Mouse (Mus musculus) heart, postnatal 10 days (tissue): ENCODE data around the gene Prss41. TPM values are rescaled to one million over a fixed set of nuclear protein-coding genes. Genes with fewer than 3 reads are reported as not detected.

Experiments
- DNase-seq, 2 experiments: peaks; one replicate each; pipeline ENCODE4 v3.0.0; 2021
- intact Hi-C: fragments of 180-260 bp; cut with DNase I; formaldehyde crosslinking; loops from one replicate; pipeline ENCODE4 v1.15.1; 2025
- total RNA-seq, 2 experiments: library from RNA; stranded (reverse); gene quantifications; 2 replicates each; pipeline ENCODE4 v1.2.3; 2021

The Prss41 gene
- total RNA-seq, 2 experiments from 2014 or later: not detected

DNA sequence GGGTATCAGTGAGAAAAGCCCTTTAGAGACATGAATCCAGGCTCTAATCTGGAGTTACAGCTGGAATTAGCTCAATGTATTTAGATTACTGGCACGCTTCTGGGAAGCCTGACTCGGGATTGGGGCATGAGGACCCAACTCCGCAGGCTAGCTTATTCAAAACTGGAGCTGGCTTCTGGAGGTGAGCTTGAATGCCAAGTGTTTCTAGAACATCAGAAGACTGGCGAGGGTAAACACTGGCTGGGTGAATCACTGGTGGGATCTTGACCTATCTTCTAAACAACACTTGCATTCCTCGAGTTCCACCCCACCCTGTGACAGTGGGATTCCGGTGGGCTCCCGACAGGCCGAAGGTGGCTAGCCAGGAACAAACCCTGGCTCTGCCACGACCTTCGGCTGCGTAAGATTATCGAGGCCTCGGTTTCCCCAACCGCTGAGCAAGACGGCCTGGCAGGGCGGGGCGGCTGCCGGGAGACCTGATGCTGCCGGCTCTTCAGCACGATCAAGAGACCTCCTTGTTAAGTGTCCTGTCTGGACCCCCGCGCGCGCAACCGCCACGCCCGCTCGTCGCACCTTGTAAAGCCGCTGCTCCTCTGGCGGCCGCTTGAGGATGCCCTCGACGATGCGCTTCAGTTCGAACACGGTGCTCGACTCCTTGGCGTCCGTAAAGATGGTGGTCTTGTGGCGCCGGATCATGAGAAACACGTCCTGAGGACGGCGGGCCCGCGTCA, 15.5 kb downstream of the Prss41 start:
- intact Hi-C loops: loop anchor here (1.0 to 2.0 kb wide), 2 partner anchors 24 to 58 kb away; partner anchors contain the start of gene Flywch1
- DNase-seq: peak in 1 of 2 experiments; percentile 71

DNA sequence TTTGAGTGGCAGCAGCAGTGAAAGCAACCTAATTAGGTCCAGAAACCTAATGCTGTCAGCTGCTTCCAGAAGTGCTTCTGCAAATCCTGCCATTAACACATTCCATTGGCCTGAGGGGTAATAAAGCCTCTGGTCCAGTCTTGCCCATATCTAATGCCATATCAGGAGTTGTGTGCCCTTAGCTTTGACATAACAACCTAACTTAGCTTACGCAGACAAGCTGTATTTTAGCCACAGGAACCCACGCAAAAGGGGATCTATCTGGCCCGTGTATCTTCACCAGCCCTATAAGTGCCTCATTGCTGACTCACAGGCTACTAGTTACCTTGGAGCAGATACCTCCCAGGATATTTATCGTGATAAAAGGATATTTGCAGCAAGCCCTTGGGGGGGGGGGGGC, 18.4 kb downstream of the Prss41 start:
- DNase-seq: no peak
- intact Hi-C loops: no loop called here

DNA sequence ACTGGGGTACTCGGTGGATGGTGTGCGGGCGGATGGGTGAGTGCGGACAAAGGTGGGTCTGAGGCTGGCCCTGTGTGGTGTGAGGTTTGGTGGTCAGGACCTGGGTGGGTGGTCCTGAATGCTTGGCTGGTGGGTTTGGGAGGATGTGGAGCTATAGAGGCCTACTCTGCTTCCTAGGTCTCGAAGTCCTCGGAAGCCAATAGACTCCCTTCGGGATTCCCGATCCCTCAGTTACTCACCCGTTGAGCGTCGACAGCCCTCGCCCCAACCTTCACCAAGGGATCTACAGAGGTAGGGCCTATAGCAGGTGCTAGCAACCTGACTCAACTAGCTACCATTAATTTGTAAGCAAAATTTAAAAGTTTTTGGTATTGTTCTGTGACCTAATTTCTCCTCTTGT, 20.4 kb downstream of the Prss41 start:
- intact Hi-C loops: loop anchor here (1.0 to 2.0 kb wide), 2 partner anchors 15 to 19 kb away; no protein-coding TSS in a partner anchor
- DNase-seq: no peak

DNA sequence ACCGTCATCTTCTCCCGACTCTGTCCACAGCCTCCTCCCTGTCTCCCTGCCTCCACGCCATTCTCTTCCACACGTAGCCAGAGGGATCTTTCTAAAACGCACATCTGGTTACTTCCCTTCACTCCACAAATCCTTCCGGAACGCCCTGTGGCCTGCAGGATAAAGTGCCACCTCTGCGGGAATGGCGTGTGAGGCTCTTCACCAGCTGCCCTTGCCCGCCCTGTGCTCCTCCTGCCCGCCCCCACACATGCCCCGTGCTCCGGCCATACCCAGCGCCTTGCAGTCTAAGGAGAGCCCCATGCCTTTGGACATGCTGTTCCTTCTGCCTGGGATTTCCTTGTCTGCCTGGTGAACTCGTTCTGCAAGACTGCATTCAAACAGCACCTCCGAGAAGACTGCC, 21.0 kb downstream of the Prss41 start:
- intact Hi-C loops: loop anchor here (2.0 kb wide), 1 partner anchor 14 kb away; no protein-coding TSS in a partner anchor
- DNase-seq: no peak

DNA sequence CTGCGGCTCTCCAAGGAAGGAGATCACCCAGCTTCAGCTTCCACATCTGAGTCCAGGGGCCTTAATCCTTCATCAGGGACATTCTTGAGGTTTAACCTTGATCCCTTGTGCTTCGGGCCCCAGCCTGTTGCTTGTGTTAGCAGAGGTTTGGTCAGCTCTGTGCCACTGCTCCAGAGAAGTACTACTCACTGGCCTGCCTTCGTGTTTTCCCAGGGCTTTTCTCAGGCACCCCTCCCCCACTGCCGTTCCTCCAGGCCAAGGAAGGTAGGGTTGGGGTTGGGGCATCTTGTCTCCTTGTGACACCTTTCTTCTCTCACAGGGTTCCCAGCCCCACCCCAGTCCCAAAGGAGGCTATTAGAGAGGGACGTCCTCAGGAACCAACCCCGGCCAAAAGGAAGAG, 21.9 kb downstream of the Prss41 start:
- intact Hi-C loops: loop anchor here (2.0 kb wide), 1 partner anchor 13 kb away; no protein-coding TSS in a partner anchor
- DNase-seq: no peak

DNA sequence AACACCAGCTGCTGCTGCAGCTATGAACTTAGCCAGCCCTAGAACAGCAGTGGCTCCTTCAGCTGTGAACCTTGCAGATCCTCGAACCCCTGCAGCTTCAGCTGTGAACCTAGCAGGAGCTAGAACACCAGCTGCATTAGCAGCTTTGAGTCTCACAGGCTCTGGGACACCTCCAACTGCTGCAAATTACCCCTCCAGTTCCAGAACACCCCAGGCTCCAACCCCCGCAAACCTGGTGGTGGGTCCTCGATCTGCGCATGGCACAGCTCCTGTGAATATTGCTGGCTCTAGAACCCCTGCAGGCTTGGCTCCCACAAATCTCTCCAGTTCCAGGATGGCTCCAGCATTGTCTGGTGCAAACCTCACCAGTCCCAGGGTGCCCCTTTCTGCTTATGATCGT, 23.2 kb downstream of the Prss41 start:
- intact Hi-C loops: no loop called here
- no peak for DNase-seq

DNA sequence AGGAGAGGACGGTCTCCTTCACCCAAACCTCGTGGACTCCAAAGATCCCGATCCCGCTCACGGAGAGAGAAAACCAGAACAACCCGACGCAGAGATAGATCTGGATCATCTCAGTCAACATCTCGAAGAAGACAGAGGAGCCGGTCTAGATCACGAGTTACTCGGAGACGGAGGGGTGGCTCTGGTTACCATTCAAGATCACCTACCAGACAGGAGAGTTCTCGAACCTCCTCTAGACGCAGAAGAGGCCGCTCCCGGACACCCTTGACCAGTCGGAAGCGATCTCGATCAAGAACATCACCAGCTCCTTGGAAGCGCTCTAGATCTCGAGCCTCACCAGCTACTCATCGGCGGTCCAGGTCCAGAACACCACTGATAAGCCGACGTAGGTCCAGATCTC, 24.7 kb downstream of the Prss41 start:
- DNase-seq: peak in 1 of 2 experiments; percentile 16
- intact Hi-C loops: no loop called here

DNA sequence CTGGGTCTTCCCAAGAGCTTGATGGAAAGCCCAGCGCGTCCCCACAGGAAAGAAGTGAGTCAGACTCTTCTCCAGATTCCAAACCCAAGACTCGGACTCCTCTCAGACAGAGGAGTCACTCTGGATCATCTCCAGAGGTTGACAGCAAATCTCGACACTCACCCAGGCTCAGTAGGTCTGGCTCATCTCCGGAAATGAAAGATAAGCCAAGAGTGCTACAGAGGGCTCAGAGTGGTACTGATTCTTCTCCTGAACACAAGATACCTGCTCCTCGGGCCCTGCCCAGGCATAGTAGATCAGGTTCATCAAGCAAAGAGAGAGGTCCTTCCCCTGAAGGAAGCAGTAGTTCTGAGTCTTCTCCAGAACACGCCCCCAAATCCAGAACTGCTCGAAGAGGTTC, 25.4 kb downstream of the Prss41 start:
- intact Hi-C loops: no loop called here
- DNase-seq: no peak

DNA sequence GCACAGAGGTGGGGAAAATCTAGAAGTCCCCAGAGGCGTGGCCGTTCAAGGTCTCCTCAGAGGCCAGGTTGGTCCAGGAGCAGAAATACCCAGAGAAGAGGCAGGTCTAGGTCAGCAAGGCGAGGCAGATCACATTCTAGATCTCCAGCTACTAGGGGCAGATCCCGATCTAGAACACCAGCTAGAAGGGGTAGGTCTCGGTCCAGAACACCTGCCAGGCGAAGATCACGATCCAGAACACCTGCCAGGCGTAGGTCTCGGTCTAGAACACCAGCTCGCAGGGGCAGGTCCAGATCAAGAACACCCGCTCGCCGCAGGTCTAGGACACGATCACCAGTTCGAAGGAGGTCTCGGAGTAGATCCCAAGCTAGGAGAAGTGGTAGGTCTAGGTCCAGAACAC, 28.3 kb downstream of the Prss41 start:
- no peak for DNase-seq
- intact Hi-C loops: no loop called here

DNA sequence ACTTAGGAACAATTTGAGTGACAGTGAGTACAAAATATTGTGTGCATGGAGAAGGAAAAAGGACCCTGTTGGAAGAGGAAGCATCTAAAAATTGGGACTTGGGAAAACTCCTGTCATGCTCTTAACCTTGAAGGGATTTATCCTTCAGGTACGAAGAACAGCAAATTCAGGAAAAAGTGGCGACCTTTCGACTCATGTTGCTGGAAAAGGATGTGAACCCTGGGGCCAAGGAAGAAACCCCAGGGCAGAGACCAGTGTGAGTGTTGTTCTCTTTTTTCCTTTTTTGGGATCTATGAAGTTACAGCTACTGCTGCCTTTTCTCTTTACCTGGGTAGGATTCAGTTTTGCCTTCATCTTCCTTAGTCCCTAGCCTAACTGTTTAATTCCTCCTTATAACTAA, 36.1 kb downstream of the Prss41 start:
- DNase-seq: no peak
- intact Hi-C loops: loop anchor here (1.0 to 2.0 kb wide), 3 partner anchors 15 to 33 kb away; no protein-coding TSS in a partner anchor

DNA sequence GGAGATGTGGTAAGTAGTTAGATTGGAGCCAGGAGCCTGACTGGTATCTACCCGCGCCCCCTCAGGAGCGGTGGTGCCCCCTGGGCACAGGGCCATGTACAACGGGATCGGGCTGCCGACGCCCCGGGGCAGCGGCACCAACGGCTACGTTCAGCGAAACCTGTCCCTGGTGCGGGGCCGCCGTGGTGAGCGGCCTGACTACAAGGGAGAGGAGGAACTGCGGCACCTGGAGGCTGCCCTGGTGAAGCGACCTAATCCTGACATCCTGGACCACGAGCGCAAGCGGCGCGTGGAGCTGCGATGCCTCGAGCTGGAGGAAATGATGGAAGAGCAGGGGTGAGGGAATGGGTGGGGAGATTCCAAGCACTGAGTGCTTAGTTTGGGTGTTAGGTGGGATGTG, 37.1 kb downstream of the Prss41 start:
- intact Hi-C loops: loop anchor here (1.0 to 2.0 kb wide), 2 partner anchors 19 to 32 kb away; no protein-coding TSS in a partner anchor
- DNase-seq: peak; percentile 56 to 65

DNA sequence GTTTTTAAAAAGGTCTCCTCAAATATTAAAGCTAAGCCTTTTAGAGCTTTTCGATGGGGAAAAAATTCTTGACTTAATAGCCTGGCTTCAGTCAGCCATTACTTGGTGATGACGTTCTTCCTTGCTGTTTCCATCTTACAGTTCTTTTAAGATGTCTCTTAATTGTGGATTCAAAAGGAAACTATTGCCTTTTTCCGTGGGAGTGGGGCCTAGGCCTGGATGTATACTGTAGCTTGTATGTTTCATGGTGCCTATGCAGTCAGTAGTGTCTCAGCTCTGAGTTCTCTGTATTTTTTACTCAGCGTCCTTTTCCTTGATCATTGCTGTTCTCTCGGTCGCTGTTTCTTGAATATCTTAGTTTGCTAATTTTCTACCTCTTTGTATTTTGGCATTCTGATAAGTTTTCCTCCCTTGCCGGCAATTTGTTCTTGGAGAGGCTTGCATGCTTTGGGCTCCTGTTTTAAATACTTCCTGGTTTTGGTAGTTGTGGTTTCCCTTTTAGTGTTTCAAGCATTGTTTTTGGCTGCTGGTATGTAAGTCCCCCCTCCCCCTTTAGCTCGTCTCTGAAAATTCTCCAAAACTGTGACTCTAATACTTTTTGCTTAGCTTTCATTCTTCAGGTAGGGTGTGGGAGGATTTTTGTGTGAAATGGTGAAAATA, 39.4 kb downstream of the Prss41 start:
- intact Hi-C loops: loop anchor here (1.0 kb wide), 2 partner anchors 20 to 25 kb away; partner anchors contain the start of gene Elob
- no peak for DNase-seq

DNA sequence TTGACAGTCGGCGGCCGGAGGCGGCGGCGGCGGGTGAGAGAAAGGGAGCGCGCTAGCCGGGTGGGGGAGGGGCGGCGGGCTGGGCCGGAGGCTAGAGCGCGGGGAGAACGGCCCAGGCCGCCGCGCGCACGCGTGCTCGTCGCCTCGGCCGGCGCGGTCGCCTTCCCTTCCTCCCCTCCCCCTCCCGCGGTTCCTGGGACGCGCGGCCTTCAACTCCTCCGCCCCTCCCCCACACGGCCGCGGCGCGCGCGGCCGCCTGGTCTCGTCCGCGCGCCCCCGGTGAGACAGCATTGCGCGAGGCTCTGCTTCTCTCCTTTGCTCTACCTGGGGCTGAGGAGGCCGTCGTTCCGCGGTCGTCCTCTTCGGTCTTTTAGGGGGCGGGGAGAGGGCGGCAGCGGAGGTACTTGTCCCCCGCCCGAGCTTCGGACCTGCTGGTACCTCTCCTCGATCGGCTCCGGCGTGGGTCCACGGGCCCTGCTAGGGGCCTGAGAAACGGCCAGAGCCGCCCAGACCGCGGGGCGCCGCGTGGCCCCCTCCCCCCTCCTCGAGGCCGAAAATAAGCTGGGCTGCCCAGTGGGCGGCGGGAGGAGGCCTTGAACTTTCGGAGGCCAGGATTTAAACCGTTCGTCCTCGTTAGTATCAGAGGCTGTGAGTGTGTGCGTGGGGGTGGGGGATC, 40.5 kb downstream of the Prss41 start:
- intact Hi-C loops: loop anchor here (1.0 kb wide), 2 partner anchors 21 to 26 kb away; partner anchors contain the start of gene Elob
- peak in 1 of 2 experiments; percentile 85 for DNase-seq

DNA sequence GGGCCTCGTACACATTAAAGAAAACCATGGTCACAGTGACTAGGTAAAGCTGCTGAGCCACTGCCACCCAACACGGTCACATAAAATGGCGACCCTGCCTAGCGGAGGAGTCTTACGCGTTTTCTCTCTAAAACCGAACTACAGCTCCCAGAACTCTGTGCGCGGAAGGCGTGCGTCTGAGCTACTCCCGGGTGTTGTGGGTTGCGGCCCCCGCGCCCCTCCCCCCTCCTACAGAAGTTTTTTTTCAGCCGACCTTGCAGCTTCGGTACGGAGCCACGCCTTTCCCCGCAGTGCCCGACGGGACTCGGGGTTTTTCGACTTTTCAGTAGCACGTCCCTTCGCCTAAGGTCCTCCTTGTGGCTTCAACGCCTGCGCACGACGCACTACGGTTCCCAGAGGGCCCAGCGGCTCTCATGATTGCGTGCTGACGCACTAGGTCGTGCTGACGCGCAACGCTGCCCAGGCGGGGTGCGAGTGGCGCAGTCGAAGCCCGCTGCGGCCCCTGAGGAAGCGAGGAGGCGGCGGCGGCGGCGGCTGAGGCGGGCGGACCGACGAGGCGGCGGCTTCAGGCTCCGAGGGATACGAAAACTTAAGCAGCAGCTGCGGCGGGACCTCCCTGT, 41.1 kb downstream of the Prss41 start:
- peak; percentile 98 to 99 for DNase-seq
- intact Hi-C loops: no loop called here

DNA sequence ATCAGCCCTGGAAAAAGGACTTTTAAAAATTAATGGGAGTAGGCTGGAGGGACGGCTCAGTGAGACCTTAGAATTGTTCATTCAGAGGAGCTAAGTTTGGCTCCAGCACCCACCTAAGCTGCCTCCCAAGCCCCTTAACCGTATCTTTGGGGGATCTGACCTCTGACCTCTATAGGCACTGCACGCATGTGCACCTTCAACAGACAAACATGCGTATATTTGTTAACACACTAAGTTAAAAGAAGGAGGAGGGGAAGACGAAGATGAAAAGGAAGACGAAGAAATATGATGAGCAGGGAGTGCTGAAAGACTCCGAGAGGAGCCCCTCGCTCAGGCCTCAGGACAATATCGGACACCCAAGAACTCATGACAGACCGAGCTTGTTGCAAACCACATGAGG, 42.3 kb downstream of the Prss41 start:
- intact Hi-C loops: no loop called here
- no peak for DNase-seq

DNA sequence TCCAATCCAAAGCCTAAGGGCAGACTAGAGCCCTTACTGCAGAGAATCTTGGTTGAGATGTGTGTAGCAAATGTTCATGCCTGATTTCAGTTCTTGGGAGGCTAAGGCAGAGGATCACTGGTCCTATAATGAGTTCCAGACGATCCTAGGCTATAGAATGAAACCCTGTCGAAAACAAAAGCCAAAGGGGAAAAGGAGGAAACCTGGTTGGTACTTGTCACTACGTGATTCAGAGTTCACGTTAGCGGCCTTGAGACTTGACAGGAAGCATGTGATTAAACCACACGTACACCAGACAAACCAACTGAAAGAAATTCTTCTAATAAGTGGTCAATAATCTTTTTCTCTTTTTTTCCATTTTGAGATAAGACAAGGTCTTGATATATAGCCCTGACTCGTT, 46.7 kb downstream of the Prss41 start:
- intact Hi-C loops: no loop called here

DNA sequence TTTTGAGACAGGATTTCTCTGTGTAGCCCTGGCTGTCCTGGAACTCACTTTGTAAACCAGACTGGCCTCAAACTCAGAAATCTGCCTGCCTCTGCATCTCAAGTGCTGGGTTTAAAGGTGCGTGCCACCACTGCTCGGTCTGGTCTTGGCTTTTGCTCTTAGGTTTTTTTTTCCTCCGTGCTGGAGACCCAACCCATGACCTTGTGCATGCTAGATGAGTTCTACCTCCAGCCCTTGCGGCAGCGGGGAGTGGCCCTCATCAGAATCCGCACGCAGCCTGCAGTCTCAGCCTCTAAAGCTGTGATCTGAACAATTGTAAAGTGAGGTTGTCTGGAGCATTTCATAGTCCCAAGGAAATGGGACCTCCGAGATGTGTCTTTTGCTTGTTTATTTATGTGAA, 48.6 kb downstream of the Prss41 start:
- intact Hi-C loops: no loop called here
- no peak for DNase-seq

More for the DNA sequence above, 46.7 kb downstream of the Prss41 start:
- DNase-seq: no peak

DNA sequence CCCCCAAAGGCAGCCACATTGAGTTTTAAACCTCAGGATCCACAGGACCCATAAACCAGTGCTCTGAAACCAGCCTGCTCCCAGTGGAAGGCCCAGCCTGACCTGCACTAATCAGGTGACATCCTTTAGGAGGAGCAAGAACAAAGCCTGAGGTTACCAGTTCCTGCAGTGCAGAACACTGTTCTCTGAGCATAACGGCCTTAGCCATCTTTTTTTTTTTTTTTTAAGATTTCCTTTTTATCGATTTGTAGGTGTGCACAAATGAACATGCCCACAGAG, 53.0 kb downstream of the Prss41 start:
- peak in 1 of 2 experiments; percentile 19 for DNase-seq
- intact Hi-C loops: no loop called here

DNA sequence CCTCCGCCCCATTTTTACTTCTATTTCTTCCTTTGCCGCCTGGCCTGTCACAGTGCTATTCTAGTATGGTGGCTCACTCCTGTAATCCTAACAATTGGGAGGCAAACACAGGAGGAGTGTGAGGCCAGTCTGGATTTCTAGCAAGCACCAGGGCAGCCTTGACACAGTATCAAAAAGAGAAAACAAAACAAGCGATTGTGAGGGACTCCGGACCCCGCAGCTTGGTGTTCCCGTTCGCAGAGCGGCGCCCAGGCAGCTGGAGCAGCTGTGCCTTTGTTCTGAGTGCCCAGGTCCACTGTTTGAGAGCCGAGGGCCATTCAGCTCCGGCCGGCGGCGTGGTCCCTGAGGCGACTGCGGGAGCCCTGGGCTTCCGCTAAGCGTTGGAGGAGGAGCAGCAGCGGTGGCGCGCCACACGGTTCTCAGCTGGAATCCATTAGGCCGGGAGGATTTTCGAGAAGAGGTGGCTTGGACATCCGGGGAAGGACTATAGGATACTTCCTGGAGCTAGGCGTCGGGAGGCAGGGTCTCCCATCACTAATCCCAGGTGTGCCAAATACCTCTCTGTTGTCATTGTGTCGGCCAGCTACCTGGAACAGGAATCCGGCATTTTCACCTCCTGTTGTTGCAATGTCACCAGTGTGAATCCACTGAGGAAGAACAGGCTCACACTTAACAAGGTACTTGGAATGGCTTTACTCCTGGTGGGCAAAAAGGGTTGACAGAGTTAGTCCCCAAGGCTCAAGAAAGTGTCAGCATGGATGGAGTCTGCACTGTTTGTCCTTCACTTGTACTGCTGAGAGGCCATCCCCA, 53.5 kb downstream of the Prss41 start, which contains the start of gene Srrm2:
Srrm2 (plus strand) TSS at position 264 of the 810 bp plus-strand sequence.
- intact Hi-C loops: no loop called here

DNA sequence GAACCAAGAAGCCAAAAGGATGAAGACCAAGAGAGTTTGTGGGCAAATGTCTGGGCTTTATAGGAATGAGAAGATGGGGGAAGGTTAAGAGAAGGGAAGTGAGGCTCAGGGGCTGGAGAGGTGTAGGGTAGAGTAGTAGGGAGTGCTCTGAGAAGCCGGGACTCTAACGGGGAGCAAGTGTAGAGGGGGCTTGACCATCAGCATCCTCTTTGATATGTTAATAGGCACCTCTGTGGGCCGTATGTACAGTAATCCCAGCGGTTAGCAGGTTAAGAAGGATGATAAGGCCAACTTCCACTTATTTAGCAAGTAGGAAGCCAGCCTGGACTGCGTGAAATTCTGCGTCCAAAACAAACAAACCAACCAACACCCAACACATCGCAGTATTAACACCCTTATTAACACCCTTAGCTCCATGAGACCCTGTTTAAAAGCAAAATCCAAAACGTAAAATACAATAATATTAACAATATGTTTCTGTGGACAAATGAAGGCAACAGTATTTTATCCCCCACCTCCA, 54.2 kb downstream of the Prss41 start:
- DNase-seq: peak in 1 of 2 experiments; percentile 9
- intact Hi-C loops: no loop called here

More for the DNA sequence above, 53.5 kb downstream of the Prss41 start, which contains the start of gene Srrm2:
- DNase-seq: peak; percentile 69 to 80
